Mouse (Mus musculus): ENCODE measurements around the gene Prickle4.

GRCm38 (mm10) chr17:47694442-47694502, 264 bp downstream of the Prickle4 start, which contains the start of gene Gm21981:
- TF ChIP-seq CTCF (conservative IDR thresholded peaks at IDR 0.05; ENCODE audit: insufficient read depth, insufficient read length, low read depth, low read length) (no peak), POLR2A (IDR thresholded peaks at IDR 0.05; ENCODE audit: low read depth, low read length) (no peak)

Data from kidney, adult 2 months (tissue).